Mouse (Mus musculus): Measurements from ENCODE around the gene AC140267.1. TPM values are rescaled to one million over a fixed set of nuclear protein-coding genes. Genes with fewer than 3 reads are reported as not detected.
A peak's percentile ranks its signal among the peaks of the same experiment; 100 is the strongest.

Gene AC140267.1
- total RNA-seq, 2 experiments from 2014 or later = 18.7 to 25.4 TPM

GRCm38 (mm10) chr15:80225208-80225607 is 10.4 kb upstream of the AC140267.1 start:
- intact Hi-C loops (cut with DNase I) = loop anchor here (5.0 kb wide), 1 partner anchor 133 kb away; the partner anchor contains the start of genes Rpl3 and Syngr1

GRCm38 (mm10) chr15:80225796-80226195 is 9.8 kb upstream of the AC140267.1 start:
- peak; percentile 54 to 68 for DNase-seq (ENCODE audit: low spot score in 2 of 2)
- intact Hi-C loops (cut with DNase I) = loop anchor here (5.0 kb wide), 1 partner anchor 133 kb away; the partner anchor contains the start of genes Rpl3 and Syngr1

More at GRCm38 (mm10) chr15:80225208-80225607, 10.4 kb upstream of the AC140267.1 start:
- peak; percentile 48 to 62 for DNase-seq (ENCODE audit: low spot score in 2 of 2)

GRCm38 (mm10) chr15:80228071-80228800 is 7.4 kb upstream of the AC140267.1 start:
- intact Hi-C loops (cut with DNase I) = loop anchor here (5.0 kb wide), 1 partner anchor 136 kb away; the partner anchor contains the start of genes Rpl3 and Syngr1
- DNase-seq (ENCODE audit: low spot score in 2 of 2) = no peak

- intact Hi-C loops (cut with DNase I) = loop anchor here (5.0 kb wide), 1 partner anchor 95 kb away; no protein-coding TSS in a partner anchor
Observed at GRCm38 (mm10) chr15:80232331-80232730, 3.3 kb upstream of the AC140267.1 start.

GRCm38 (mm10) chr15:80233053-80233452 is 2.6 kb upstream of the AC140267.1 start:
- DNase-seq (ENCODE audit: low spot score in 2 of 2) = no peak
- intact Hi-C loops (cut with DNase I) = loop anchor here (5.0 kb wide), 1 partner anchor 96 kb away; no protein-coding TSS in a partner anchor

More at GRCm38 (mm10) chr15:80232331-80232730, 3.3 kb upstream of the AC140267.1 start:
- DNase-seq (ENCODE audit: low spot score in 2 of 2) = no peak

GRCm38 (mm10) chr15:80233733-80234509 is 1.7 kb upstream of the AC140267.1 start, which contains the start of gene Mief1:
Mief1 (plus strand) TSS chr15:80234018.
- intact Hi-C loops (cut with DNase I) = loop anchor here (5.0 kb wide), 1 partner anchor 97 kb away; no protein-coding TSS in a partner anchor
- DNase-seq (ENCODE audit: low spot score in 2 of 2) = peak; percentile 96

- DNase-seq (ENCODE audit: low spot score in 2 of 2) = no peak
- intact Hi-C loops (cut with DNase I) = no loop called here
Observed at GRCm38 (mm10) chr15:80248135-80248534, 12.5 kb downstream of the AC140267.1 start.

GRCm38 (mm10) chr15:80248596-80248995 is 13.0 kb downstream of the AC140267.1 start:
- intact Hi-C loops (cut with DNase I) = no loop called here
- DNase-seq (ENCODE audit: low spot score in 2 of 2) = no peak

- no peak for DNase-seq (ENCODE audit: low spot score in 2 of 2)
- intact Hi-C loops (cut with DNase I) = no loop called here
Observed at GRCm38 (mm10) chr15:80249672-80250071, 14.0 kb downstream of the AC140267.1 start.

- no peak for DNase-seq (ENCODE audit: low spot score in 2 of 2)
- intact Hi-C loops (cut with DNase I) = no loop called here
Observed at GRCm38 (mm10) chr15:80250586-80250985, 15.0 kb downstream of the AC140267.1 start.

GRCm38 (mm10) chr15:80253530-80253929 is 17.9 kb downstream of the AC140267.1 start:
- no peak for DNase-seq (ENCODE audit: low spot score in 2 of 2)
- intact Hi-C loops (cut with DNase I) = no loop called here

- intact Hi-C loops (cut with DNase I) = no loop called here
- peak in 1 of 2 experiments; percentile 54 for DNase-seq (ENCODE audit: low spot score in 2 of 2)
Observed at GRCm38 (mm10) chr15:80254207-80254606, 18.6 kb downstream of the AC140267.1 start.

- intact Hi-C loops (cut with DNase I) = no loop called here
- DNase-seq (ENCODE audit: low spot score in 2 of 2) = peak; percentile 99
Observed at GRCm38 (mm10) chr15:80254847-80255645, 19.4 kb downstream of the AC140267.1 start, which contains the start of gene Atf4. Atf4 (plus strand) TSS chr15:80255184.

GRCm38 (mm10) chr15:80255646-80256121 is 20.0 kb downstream of the AC140267.1 start:
- intact Hi-C loops (cut with DNase I) = no loop called here
- peak; percentile 65 to 73 for DNase-seq (ENCODE audit: low spot score in 2 of 2)

- no peak for DNase-seq (ENCODE audit: low spot score in 2 of 2)
- intact Hi-C loops (cut with DNase I) = no loop called here
Observed at GRCm38 (mm10) chr15:80256242-80256641, 20.6 kb downstream of the AC140267.1 start.

- DNase-seq (ENCODE audit: low spot score in 2 of 2) = no peak
- intact Hi-C loops (cut with DNase I) = no loop called here
Observed at GRCm38 (mm10) chr15:80256656-80257601, 21.3 kb downstream of the AC140267.1 start.

- no peak for DNase-seq (ENCODE audit: low spot score in 2 of 2)
- intact Hi-C loops (cut with DNase I) = no loop called here
Observed at GRCm38 (mm10) chr15:80257602-80258239, 22.1 kb downstream of the AC140267.1 start.
